Mouse (Mus musculus): Measurements from ENCODE around the gene Efna2. TPM values are rescaled to one million over a fixed set of nuclear protein-coding genes. Genes with fewer than 3 reads are reported as not detected.

The Efna2 gene
- total and polyA plus RNA-seq, 3 experiments = 0.23 to 1.5 (median 0.86) TPM

- dilution Hi-C loops (cut with MboI; ENCODE audit: extremely low pct_ligation_motif_present, extremely low pct_unique_long_range_greater_than_20kb, low sequenced_read_pairs) (no loop called here), in situ Hi-C loops (cut with MboI; ENCODE audit: low pct_ligation_motif_present, low pct_unique_long_range_greater_than_20kb, low sequenced_read_pairs) (no loop called here)
- peak; percentile 78 for DNase-seq (ENCODE audit: extremely low read depth)
- no peaks in the 10 kb centered on the region for H3K27me3 ChIP-seq (replicated peaks)
- TF ChIP-seq IRF4 (IDR thresholded peaks at IDR 0.05; ENCODE audit: low read depth, low read length) (peak; percentile 82), MAFK (IDR thresholded peaks at IDR 0.05; ENCODE audit: insufficient replicate concordance, low read length) (no peak), KAT2A (IDR thresholded peaks at IDR 0.05; ENCODE audit: insufficient replicate concordance, low read length) (0 out of 2 replicates have a peak, but pooled peaks have one; percentile 42), SMC3 (IDR thresholded peaks at IDR 0.05; ENCODE audit: low read depth, low read length) (0 out of 2 replicates have a peak, but pooled peaks have one; percentile 14), TBP (conservative IDR thresholded peaks at IDR 0.05; ENCODE audit: low read depth, low read length) (no peak), MAX (IDR thresholded peaks at IDR 0.05; ENCODE audit: low read length) (0 out of 2 replicates have a peak, but pooled peaks have one; percentile 42), ZKSCAN1 (IDR thresholded peaks at IDR 0.05; ENCODE audit: borderline replicate concordance, low read depth, low read length) (no peak), SIN3A (IDR thresholded peaks at IDR 0.05; ENCODE audit: low read length) (peak; percentile 90), JUND (conservative IDR thresholded peaks at IDR 0.05; ENCODE audit: low read depth, low read length) (no peak), NELFE (IDR thresholded peaks at IDR 0.05; ENCODE audit: low read depth, low read length) (no peak; the same call in 1 of the 2 replicates), HCFC1 (IDR thresholded peaks at IDR 0.05; ENCODE audit: low read depth, low read length) (peak; percentile 25), MAZ (IDR thresholded peaks at IDR 0.05; ENCODE audit: low read depth, low read length) (peak; percentile 99), ELF1 (IDR thresholded peaks at IDR 0.05; ENCODE audit: low read depth, low read length) (no peak), UBTF (IDR thresholded peaks at IDR 0.05; ENCODE audit: low read depth, low read length) (no peak), EP300 (IDR thresholded peaks at IDR 0.05; ENCODE audit: low read length) (peak; percentile 74), RAD21 (IDR thresholded peaks at IDR 0.05; ENCODE audit: low read depth, low read length) (no peak), CHD2 (IDR thresholded peaks at IDR 0.05; ENCODE audit: low read length) (peak; percentile 65; the same call in 1 of the 2 replicates), PAX5 (IDR thresholded peaks at IDR 0.05; ENCODE audit: low read length) (no peak), JUN (IDR thresholded peaks at IDR 0.05; ENCODE audit: insufficient read depth, low read depth, low read length) (no peak), MXI1 (IDR thresholded peaks at IDR 0.05; ENCODE audit: low read depth, low read length) (peak; percentile 68; the same call in 1 of the 2 replicates), TCF12 (IDR thresholded peaks at IDR 0.05; ENCODE audit: low read depth, low read length) (peak; percentile 80), ETS1 (conservative IDR thresholded peaks at IDR 0.05; ENCODE audit: low read depth, low read length) (peak; percentile 73), USF2 (conservative IDR thresholded peaks at IDR 0.05; ENCODE audit: low read depth, low read length) (no peak), CHD1 (IDR thresholded peaks at IDR 0.05; ENCODE audit: low read depth, low read length) (peak; percentile 84; the same call in 1 of the 2 replicates), E2F4 (IDR thresholded peaks at IDR 0.05; ENCODE audit: insufficient replicate concordance, low read depth, low read length) (no peak), GABPA (IDR thresholded peaks at IDR 0.05; ENCODE audit: insufficient replicate concordance, low read depth, low read length) (no peak), ZC3H11A (IDR thresholded peaks at IDR 0.05; ENCODE audit: low read depth, low read length) (no peak), MEF2A (IDR thresholded peaks at IDR 0.05; ENCODE audit: borderline replicate concordance, low read depth, low read length) (peak; percentile 49), BHLHE40 (IDR thresholded peaks at IDR 0.05; ENCODE audit: low read depth, low read length) (peak; percentile 62), ZNF384 (IDR thresholded peaks at IDR 0.05; ENCODE audit: low read depth, low read length) (no peak), POLR2AphosphoS2 (IDR thresholded peaks at IDR 0.05; ENCODE audit: low read depth, low read length) (no peak), NRF1 (IDR thresholded peaks at IDR 0.05; ENCODE audit: low read depth, low read length) (no peak), USF1 (IDR thresholded peaks at IDR 0.05; ENCODE audit: low read depth, low read length) (no peak), RCOR1 (conservative IDR thresholded peaks at IDR 0.05; ENCODE audit: low read depth, low read length) (0 out of 2 replicates have a peak, but pooled peaks have one; percentile 69), POLR2A (IDR thresholded peaks at IDR 0.05; ENCODE audit: low read depth, low read length) (no peak; the same call in 1 of the 2 replicates), CTCF (conservative IDR thresholded peaks at IDR 0.05 in 1 of 2, IDR thresholded peaks at IDR 0.05 in 1 of 2; ENCODE audit: low read depth in 2 of 2, low read length in 2 of 2) (no peak), ZMIZ1 (IDR thresholded peaks at IDR 0.05; ENCODE audit: low read depth, low read length) (no peak), MYC (IDR thresholded peaks at IDR 0.05; ENCODE audit: low read depth, low read length) (no peak)
- peaks cover 15 to 49% of the 10 kb centered on the region in 2 experiments for H3K4me1 ChIP-seq (ENCODE audit: control insufficient read depth in 1 of 2, insufficient read depth in 2 of 2)
- H3K27ac ChIP-seq (ENCODE audit: insufficient read depth, low read depth) = peak overlapping the region; percentile 96
- peak overlapping the region; percentile 67 for H3K4me2 ChIP-seq (ENCODE audit: insufficient read depth, low read depth, poor library complexity, severe bottlenecking)
- peaks cover 15% of the 10 kb centered on the region for H3K79me2 ChIP-seq (replicated peaks; ENCODE audit: control insufficient read depth, extremely low read depth, insufficient read depth, poor library complexity, severe bottlenecking)
- peak overlapping the region; percentile 81 to 84 (median 82) for H3K4me3 ChIP-seq (replicated peaks in 1 of 3; ENCODE audit: low read depth in 2 of 3, low read length in 2 of 3, poor library complexity in 1 of 3)
- H3K9me3 ChIP-seq (replicated peaks; ENCODE audit: low read length) = no peaks in the 10 kb centered on the region
- H3K9ac ChIP-seq (ENCODE audit: insufficient read depth, low read depth) = peak overlapping the region; percentile 95
- H3K36me3 ChIP-seq (replicated peaks in 1 of 2; ENCODE audit: control insufficient read depth in 1 of 2, insufficient read depth in 1 of 2, low read length in 1 of 2) = peaks cover 40 to 51% of the 10 kb centered on the region in 2 experiments
Observed at GRCm38 (mm10) chr10:80152873-80153260, 26.4 kb upstream of the Efna2 start.

Data from CH12.LX (cell line).